Mouse (Mus musculus): ENCODE data around the gene Akap9. TPM values are rescaled to one million over a fixed set of nuclear protein-coding genes. Genes with fewer than 3 reads are reported as not detected.

The Akap9 gene
- polyA plus RNA-seq, 1 experiment from 2014 or later = 118 TPM

Other genes starting within 250 kb of the Akap9 start
- gene Ankib1, start 125.1 kb upstream of the Akap9 start, polyA plus RNA-seq (2015; fragmentation: Nextera tagmentation; extraction: Ambion mirVana) = 5.0 and 5.8 TPM in 2 replicates
- gene Krit1, start 124.9 kb upstream of the Akap9 start, polyA plus RNA-seq (2015; fragmentation: Nextera tagmentation; extraction: Ambion mirVana) = 27.5 and 29.2 TPM in 2 replicates
- gene Lrrd1, start 82.9 kb upstream of the Akap9 start, polyA plus RNA-seq (2015; fragmentation: Nextera tagmentation; extraction: Ambion mirVana) = 0.05 TPM in 1 of 2 replicates, not detected in the other
- 7.2 and 8.5 TPM in 2 replicates for gene Mterf1a, start 34.1 kb upstream of the Akap9 start, polyA plus RNA-seq (2015; fragmentation: Nextera tagmentation; extraction: Ambion mirVana)
- 114 and 117 TPM in 2 replicates for gene Cyp51, start 176.7 kb downstream of the Akap9 start, polyA plus RNA-seq (2015; fragmentation: Nextera tagmentation; extraction: Ambion mirVana)

Data from intestine, embryonic 16.5 days (tissue).